Mouse (Mus musculus): Measurements from ENCODE around the gene Foxo1. TPM values are rescaled to one million over a fixed set of nuclear protein-coding genes. Genes with fewer than 3 reads are reported as not detected.

The Foxo1 gene
- polyA plus RNA-seq (2012; rRNA removed; ENCODE audit: low replicate concordance): 23.2 and 29.1 TPM in 2 replicates

GRCm38 (mm10) chr3:52267652-52268486 lies at the start of gene Foxo1:
Gene Foxo1 (plus strand): TSS chr3:52268336.

Other genes starting within 250 kb of the Foxo1 start
- gene Maml3, start 163.3 kb upstream of the Foxo1 start, polyA plus RNA-seq (2012; rRNA removed; ENCODE audit: low replicate concordance): 1.5 and 4.8 TPM in 2 replicates